Mouse (Mus musculus) right cerebral cortex, postnatal 4 days (tissue): ENCODE results near the gene Stard10.

ENCODE experiments used
- DNase-seq: peaks from one replicate; pipeline ENCODE4 v3.0.0-alpha.2; 2022

Gene Stard10

DNA sequence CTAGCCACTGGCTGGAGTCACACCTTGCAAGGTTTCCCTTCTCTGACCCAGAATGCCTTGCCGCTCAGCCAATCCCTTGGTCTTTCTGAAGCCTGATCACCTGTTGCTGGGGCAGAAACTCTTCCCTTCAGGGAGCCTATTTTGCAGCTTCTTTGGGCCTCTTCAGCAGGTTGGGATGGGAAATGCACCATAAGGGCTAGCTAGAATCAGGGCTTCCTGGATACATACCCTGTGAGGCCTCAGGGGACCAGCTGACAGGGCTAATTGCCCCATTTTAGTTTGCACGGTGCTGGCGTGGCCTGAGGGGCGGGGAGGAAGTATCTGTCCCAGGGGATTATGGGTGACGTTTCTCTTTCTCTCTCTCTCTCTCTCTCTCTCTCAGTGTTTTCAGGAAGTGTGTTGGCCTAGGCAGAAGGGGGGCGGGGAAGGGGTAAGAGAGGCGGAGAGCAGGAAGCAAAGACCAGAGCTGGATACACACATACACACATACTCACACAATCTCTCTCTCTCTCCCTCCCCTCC is 60.9 kb downstream of the Stard10 start:
- no peak for DNase-seq

DNA sequence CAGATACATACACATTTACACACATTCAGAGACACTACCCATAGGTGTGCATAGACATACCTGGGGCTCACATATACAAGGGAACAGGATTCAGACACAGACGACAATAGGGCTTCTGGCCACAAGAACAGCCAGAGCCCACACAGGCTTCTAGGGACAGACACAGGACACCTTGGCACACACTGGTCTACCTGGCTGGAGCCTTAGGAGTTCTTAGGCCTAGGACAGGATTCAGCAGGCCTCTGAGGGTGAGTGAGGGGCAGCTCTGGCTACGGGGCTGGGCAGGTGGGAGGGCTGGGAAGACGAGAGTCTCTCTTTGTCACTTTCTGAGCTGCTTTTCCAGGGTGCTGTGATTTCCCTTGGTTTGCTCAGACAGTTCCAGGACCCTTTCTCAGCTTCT is 61.4 kb downstream of the Stard10 start:
- DNase-seq: no peak

DNA sequence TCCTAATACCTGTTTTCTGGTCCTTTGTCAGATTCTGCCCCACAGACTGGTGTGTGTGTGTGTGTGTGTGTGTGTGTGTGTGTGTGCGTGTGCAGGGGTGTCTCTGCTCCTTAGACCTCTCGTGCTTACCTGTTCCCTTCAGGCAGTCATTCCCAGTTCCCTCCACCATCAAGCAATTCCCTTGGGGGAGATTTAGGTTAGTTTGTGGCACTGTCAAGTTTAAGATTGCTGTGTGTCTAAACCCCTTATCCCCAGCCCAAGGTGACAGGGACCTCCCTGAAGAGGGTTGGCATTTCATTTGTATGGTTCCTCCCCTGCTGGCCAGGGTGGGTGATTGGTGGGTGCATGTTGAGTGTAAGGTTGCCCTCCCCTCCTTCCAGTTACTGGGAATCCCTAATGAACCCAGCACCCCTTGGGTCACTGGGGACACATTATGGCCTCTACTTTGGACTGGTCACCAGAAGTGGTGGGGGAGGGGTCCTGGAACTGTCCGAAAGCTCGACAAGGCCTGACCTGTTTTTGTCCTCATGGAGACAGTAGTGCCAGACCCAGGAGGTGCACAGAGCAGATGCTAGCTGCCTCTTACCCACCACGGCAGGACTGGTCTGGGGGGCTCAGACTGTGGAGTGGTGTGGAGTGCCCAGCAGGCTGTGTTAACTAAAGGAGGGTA is 62.0 kb downstream of the Stard10 start:
- DNase-seq: no peak

GRCm38 (mm10) chr7:101379732-101380131 is 62.8 kb downstream of the Stard10 start:
- DNase-seq: no peak

DNA sequence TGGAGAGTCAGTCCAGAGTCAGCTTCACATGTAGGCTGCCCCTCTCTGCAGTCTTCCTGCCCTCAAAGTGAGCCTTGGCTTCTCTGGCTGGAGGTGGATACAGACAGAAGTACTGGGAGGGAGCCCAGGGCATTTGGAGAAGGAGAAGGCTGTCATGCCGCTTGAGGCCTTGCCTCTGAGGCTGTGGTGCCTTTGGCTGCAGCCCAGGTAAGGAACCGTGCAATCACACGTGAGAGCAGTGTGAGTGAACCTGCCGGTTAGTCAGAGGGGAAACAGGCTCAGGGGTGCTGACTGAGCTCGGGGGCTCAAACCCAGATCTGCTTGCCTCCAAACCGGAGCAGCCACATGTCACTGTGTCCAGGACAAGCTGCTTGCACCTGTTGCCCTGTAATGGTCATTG is 64.6 kb downstream of the Stard10 start:
- no peak for DNase-seq

- no peak for DNase-seq
These were observed 65.5 kb downstream of the Stard10 start for GRCm38 (mm10) chr7:101382378-101382777.

GRCm38 (mm10) chr7:101383756-101384155 is 66.9 kb downstream of the Stard10 start:
- DNase-seq: no peak

- no peak for DNase-seq
These were observed 68.0 kb downstream of the Stard10 start for GRCm38 (mm10) chr7:101384931-101385330.

- DNase-seq: no peak
These were observed 68.4 kb downstream of the Stard10 start for GRCm38 (mm10) chr7:101385331-101385733.

DNA sequence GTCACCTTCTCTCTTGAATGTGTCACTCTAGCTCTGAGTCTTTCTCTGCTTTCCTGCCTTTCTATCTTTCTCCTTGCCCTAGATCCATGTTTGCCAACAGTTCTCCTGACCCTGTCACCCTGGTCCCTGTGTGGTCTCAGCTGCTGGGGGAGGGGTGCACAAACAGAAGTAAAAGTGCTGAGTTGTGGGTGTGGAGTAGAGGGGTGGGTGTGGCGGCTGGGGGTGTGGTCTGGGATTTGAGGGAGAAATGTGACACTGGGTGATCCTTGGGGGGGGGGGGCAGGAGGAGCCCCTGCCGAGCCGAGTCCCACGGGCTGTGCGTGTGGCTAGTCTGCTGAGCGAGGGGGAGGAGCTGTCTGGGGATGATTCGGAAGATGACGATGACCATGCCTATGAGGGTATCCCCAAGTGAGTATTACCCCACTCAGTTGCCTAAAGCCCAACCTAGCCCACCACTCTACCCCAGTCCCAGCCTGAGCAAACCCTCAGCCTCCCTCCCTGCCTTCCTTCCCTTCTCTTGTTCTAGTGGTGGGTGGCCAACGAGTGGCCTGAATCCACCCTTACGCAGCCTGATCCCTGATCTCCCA is 69.1 kb downstream of the Stard10 start:
- DNase-seq: no peak

GRCm38 (mm10) chr7:101389256-101389655 is 72.4 kb downstream of the Stard10 start:
- no peak for DNase-seq

GRCm38 (mm10) chr7:101391909-101392479 is 75.1 kb downstream of the Stard10 start:
- DNase-seq: no peak

DNA sequence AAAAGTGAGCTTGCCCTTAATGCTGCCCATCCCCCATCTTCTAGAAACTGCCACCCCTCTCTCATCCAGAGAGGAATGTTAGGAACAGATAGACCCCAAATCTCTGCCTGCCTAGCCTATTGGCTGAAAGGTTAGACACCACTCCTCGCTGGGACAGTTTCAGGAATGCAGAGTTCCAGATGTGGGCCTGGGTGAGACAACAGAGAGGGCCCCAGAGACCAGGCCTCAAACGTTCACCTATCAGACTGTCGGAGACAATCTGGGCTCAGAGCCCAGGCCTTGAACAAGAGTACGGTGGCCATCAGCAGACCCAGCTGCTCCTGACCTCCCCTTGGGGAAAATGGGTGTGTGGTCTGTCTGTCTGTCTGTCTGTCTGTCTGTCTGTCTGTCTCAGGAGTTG is 76.1 kb downstream of the Stard10 start:
- no peak for DNase-seq

- no peak for DNase-seq
These were observed 77.0 kb downstream of the Stard10 start for GRCm38 (mm10) chr7:101393694-101394504.

GRCm38 (mm10) chr7:101394569-101394968 is 77.7 kb downstream of the Stard10 start:
- no peak for DNase-seq

DNA sequence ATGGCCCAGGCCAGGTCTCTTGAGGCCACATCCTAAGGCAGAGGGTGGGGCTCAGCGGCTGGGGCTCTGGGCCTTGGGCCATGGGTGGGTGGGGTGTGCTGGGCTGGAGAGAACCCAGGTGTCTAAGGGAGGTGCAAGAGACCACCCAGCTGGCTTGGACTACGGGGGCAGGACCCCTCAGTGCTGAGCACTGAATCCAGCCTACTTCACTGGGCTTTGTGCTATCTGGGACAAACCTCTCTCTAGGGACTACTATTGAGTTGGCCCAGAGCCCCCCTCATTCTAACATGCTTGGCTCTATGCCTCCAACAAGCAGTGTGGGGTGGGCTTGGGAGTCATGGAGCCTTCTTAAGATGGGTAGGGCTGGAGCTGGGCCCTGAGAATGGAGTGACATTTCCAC is 78.6 kb downstream of the Stard10 start:
- no peak for DNase-seq
